Mouse (Mus musculus): ENCODE measurements around the gene E030018B13Rik.

Gene E030018B13Rik

GRCm38 (mm10) chr7:63899925-63900324 lies 16.7 kb upstream of the E030018B13Rik start:
- DNase-seq, result no peak

GRCm38 (mm10) chr7:63900411-63900810 lies 16.2 kb upstream of the E030018B13Rik start:
- DNase-seq, result no peak

- no peak for DNase-seq
Measured at GRCm38 (mm10) chr7:63901346-63901745, 15.3 kb upstream of the E030018B13Rik start.

- no peak for DNase-seq
Measured at GRCm38 (mm10) chr7:63901942-63902341, 14.7 kb upstream of the E030018B13Rik start.

GRCm38 (mm10) chr7:63902604-63903210 lies 13.9 kb upstream of the E030018B13Rik start:
- DNase-seq, result no peak

- DNase-seq, result no peak
Measured at GRCm38 (mm10) chr7:63903635-63904380, 12.8 kb upstream of the E030018B13Rik start.

- no peak for DNase-seq
Measured at GRCm38 (mm10) chr7:63905190-63905589, 11.5 kb upstream of the E030018B13Rik start.

- DNase-seq, result no peak
Measured at GRCm38 (mm10) chr7:63905642-63906041, 11.0 kb upstream of the E030018B13Rik start.

- DNase-seq, result no peak
Measured at GRCm38 (mm10) chr7:63907778-63908495, 8.7 kb upstream of the E030018B13Rik start.

GRCm38 (mm10) chr7:63908496-63909285 lies 8.0 kb upstream of the E030018B13Rik start:
- no peak for DNase-seq

- DNase-seq, result no peak
Measured at GRCm38 (mm10) chr7:63910225-63910624, 6.4 kb upstream of the E030018B13Rik start.

- no peak for DNase-seq
Measured at GRCm38 (mm10) chr7:63910912-63911311, 5.7 kb upstream of the E030018B13Rik start.

- no peak for DNase-seq
Measured at GRCm38 (mm10) chr7:63911383-63912233, 5.0 kb upstream of the E030018B13Rik start.

- DNase-seq, result no peak
Measured at GRCm38 (mm10) chr7:63912234-63912810, 4.3 kb upstream of the E030018B13Rik start.

- no peak for DNase-seq
Measured at GRCm38 (mm10) chr7:63912924-63913723, 3.5 kb upstream of the E030018B13Rik start.

GRCm38 (mm10) chr7:63913724-63914692 lies 2.6 kb upstream of the E030018B13Rik start:
- no peak for DNase-seq

GRCm38 (mm10) chr7:63914891-63915290 lies 1.8 kb upstream of the E030018B13Rik start:
- DNase-seq, result no peak

GRCm38 (mm10) chr7:63917693-63918092 lies 1.0 kb downstream of the E030018B13Rik start:
- DNase-seq, result no peak

Data from right cerebral cortex, postnatal 25 days (tissue).